Mouse (Mus musculus) limb, embryonic 11.5 days (tissue): Measurements from ENCODE around the gene Ppm1n. TPM values are rescaled to one million over a fixed set of nuclear protein-coding genes. Genes with fewer than 3 reads are reported as not detected.

Experiments
- ATAC-seq: fragments of 200-750 bp; cut with Nextera tagmentation; 2 replicates; pipeline ENCODE4 v1.8.0; 2017; ENCODE audit warnings: low read depth; ENCODE audit not compliant: insufficient number of reproducible peaks, low FRiP score, low TSS enrichment
- DNase-seq: peaks from one replicate; pipeline ENCODE4 v3.0.0-alpha.2; 2015; ENCODE audit warnings: low spot score
- H3K27ac ChIP-seq: fragments of 300-500 bp; sonication (generic); replicated peaks from 2 replicates; pipeline ENCODE4 v1.5.1; 2014; ENCODE audit warnings: low read depth, mild to moderate bottlenecking, low read length
- H3K27me3 ChIP-seq: fragments of 300-500 bp; sonication (generic); 2 replicates; pipeline ENCODE4 v1.6.1; 2014; ENCODE audit warnings: mild to moderate bottlenecking, low read length, mixed read lengths; ENCODE audit not compliant: control insufficient read depth, insufficient read depth
- H3K36me3 ChIP-seq: fragments of 300-500 bp; sonication (generic); 2 replicates; pipeline ENCODE4 v1.6.1; 2014; ENCODE audit warnings: mild to moderate bottlenecking, low read length, moderate library complexity, mixed read lengths; ENCODE audit not compliant: control insufficient read depth, insufficient read depth
- H3K4me1 ChIP-seq: fragments of 300-500 bp; sonication (generic); 2 replicates; pipeline ENCODE4 v1.6.1; 2014; ENCODE audit warnings: low read length, mixed read lengths; ENCODE audit not compliant: control insufficient read depth, insufficient read depth
- H3K4me2 ChIP-seq: fragments of 300-500 bp; sonication (generic); 2 replicates; pipeline ENCODE4 v1.6.1; 2014; ENCODE audit warnings: low read depth, mild to moderate bottlenecking, moderate library complexity; ENCODE audit not compliant: severe bottlenecking
- H3K4me3 ChIP-seq: fragments of 300-500 bp; sonication (generic); 2 replicates; pipeline ENCODE4 v1.5.1; 2014; ENCODE audit warnings: low read depth, low read length
- H3K9ac ChIP-seq: fragments of 300-500 bp; sonication (generic); 2 replicates; pipeline ENCODE4 v1.6.1; 2014; ENCODE audit warnings: mild to moderate bottlenecking, low read length
- H3K9me3 ChIP-seq: fragments of 300-500 bp; sonication (generic); 2 replicates; pipeline ENCODE4 v1.6.1; 2016; ENCODE audit warnings: low read length; ENCODE audit not compliant: control insufficient read depth
- WGBS: fragments of 180-500 bp; shearing (Covaris S2); extraction: QIAGEN DNeasy Blood & Tissue Kit; methylation state at CpG from one replicate; pipeline ENCODE4 v1.1.7; 2014; 5-methylcytosine and 5-hydroxymethylcytosine counted together
- polyA plus RNA-seq: library from polyadenylated mRNA; unstranded; fragments of >200 nt; fragmentation: Nextera tagmentation; extraction: Ambion mirVana; gene quantifications from 2 replicates; pipeline ENCODE4 v1.2.1, GENCODE M21; 2014

The Ppm1n gene
- polyA plus RNA-seq, 1 experiment from 2014 or later, result 0.24 TPM

DNA sequence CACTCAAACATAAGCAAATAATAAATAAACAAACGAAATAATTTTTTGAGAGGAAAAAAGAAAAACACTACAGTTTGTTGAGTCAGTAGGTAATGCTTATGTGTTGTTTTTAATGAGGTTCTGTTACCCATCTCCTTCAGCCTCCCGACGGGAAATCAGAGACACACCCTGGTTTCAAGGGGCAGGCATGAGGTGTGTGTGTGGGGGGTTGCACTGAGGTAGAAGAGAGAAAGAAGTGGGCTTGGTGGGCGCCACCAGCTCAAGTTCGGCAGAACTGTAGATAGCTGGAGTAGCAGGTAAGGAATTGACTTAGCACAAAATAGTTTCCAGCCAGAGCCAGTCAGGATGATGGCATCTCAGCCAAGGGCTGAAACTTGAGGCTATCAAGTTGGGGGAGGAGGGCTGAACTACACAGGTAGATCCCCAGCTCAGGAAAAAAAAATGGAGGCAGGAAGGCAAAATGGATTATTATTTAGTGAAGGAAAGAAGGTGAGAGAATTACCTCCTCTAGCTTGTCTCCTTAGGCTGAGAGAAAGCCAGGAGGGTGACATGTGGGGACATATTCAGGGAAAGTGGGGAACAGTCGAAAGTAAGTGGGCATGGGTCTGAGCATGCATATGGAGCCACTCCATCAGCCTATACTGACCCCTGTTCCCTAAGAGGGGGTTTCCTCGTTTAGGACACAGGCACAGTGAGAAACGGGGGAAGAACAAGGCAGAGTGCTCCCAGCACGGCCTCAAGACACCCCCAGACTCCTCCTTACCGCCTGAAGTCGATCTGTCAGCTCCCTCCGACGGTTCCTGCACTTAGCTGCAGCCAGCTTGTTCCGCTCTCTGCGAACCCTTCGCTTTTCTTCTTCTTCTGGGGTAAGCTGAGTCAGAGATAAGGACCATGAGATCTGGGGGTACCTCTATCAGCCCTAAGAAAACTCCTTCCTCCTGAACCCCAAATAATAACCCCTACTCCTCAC is 26.2 kb upstream of the Ppm1n start:
- Histone ChIP-seq H3K4me3 (no peak overlapping the region), H3K9ac (no peak overlapping the region), H3K27ac (no peak overlapping the region), H3K9me3 (no peaks in the 10 kb centered on the region), H3K36me3 (no peaks in the 10 kb centered on the region), H3K4me2 (no peak overlapping the region), H3K27me3 (peaks cover 62% of the 10 kb centered on the region), H3K4me1 (peaks cover 9% of the 10 kb centered on the region)
- ATAC-seq (no peak), DNase-seq (no peak)
- 52% methylated on average over 16 of the region's 16 CpGs for WGBS

DNA sequence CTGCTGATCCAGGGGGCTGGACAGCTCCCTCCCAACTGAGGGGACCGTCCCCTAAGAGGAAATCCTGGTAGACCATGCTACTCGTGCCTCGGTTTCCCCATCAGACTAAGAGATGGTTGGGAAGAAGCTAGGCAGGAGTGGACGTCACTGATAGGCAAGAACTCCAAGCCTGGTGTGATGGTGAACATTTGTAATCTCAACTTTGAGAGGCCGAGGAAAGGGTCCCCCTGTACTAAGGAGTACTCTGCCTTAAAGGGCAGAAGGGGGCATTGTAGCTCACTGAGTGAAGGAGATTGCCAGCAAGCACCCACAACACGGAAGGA is 25.5 kb upstream of the Ppm1n start:
- peaks cover 9% of the 10 kb centered on the region for H3K4me1 ChIP-seq
- no peaks in the 10 kb centered on the region for H3K36me3 ChIP-seq
- H3K4me2 ChIP-seq, result peak overlapping the region; percentile 39; the same call in 1 of the 2 replicates
- ATAC-seq, result no peak
- H3K27ac ChIP-seq, result no peak overlapping the region
- H3K27me3 ChIP-seq, result peaks cover 62% of the 10 kb centered on the region
- H3K9ac ChIP-seq, result no peak overlapping the region
- WGBS, result 16% methylated on average over 6 of the region's 6 CpGs
- H3K9me3 ChIP-seq, result no peaks in the 10 kb centered on the region
- no peak overlapping the region for H3K4me3 ChIP-seq
- no peak for DNase-seq

GRCm38 (mm10) chr7:19304501-19305412 is 24.9 kb upstream of the Ppm1n start:
- peak overlapping the region; percentile 21 for H3K4me3 ChIP-seq
- WGBS, result 3% methylated on average over 48 of the region's 48 CpGs
- H3K27me3 ChIP-seq, result peaks cover 62% of the 10 kb centered on the region
- H3K9me3 ChIP-seq, result no peaks in the 10 kb centered on the region
- H3K9ac ChIP-seq, result no peak overlapping the region
- no peaks in the 10 kb centered on the region for H3K36me3 ChIP-seq
- H3K27ac ChIP-seq, result no peak overlapping the region
- no peak for ATAC-seq
- H3K4me2 ChIP-seq, result peak overlapping the region; percentile 39
- H3K4me1 ChIP-seq, result peaks cover 9% of the 10 kb centered on the region
- no peak for DNase-seq

DNA sequence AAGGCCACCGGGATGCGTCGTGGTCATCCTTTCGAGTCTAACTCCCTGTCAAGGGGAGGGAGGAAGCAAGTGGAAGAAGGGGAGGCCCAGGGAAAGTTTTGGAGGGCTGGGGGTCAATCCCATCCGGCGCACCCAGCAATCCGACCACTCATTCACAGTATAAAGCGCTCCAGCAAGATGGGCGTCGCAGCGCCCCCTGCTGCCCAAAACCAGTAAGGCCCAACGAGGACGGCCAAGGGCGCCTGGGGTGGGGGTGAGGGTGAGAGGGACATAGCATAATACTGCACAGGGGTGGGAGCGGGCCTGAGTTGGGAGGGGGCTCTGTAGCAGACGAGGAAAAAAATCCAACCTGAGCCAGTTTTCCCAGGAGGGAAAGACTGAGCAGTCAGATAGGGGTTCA is 23.9 kb upstream of the Ppm1n start:
- no peak overlapping the region for H3K9ac ChIP-seq
- DNase-seq (peak; percentile 91), ATAC-seq (no peak)
- H3K4me2 ChIP-seq, result peak overlapping the region; percentile 10
- H3K27ac ChIP-seq, result no peak overlapping the region
- 0% methylated on average over 16 of the region's 16 CpGs for WGBS
- no peaks in the 10 kb centered on the region for H3K36me3 ChIP-seq
- no peaks in the 10 kb centered on the region for H3K9me3 ChIP-seq
- no peak overlapping the region for H3K4me3 ChIP-seq
- peaks cover 62% of the 10 kb centered on the region for H3K27me3 ChIP-seq
- H3K4me1 ChIP-seq, result peaks cover 4% of the 10 kb centered on the region; the same call in 1 of the 2 replicates

GRCm38 (mm10) chr7:19303046-19303305 is 23.1 kb upstream of the Ppm1n start:
- no peak for DNase-seq
- peaks cover 62% of the 10 kb centered on the region for H3K27me3 ChIP-seq

GRCm38 (mm10) chr7:19302264-19303045 is 22.6 kb upstream of the Ppm1n start:
- no peak overlapping the region for H3K9ac ChIP-seq
- whole genome bisulfite sequencing, result 49% methylated on average over 13 of the region's 13 CpGs
- DNase-seq (no peak), ATAC-seq (no peak)
- no peak overlapping the region for H3K4me3 ChIP-seq
- no peaks in the 10 kb centered on the region for H3K4me1 ChIP-seq
- H3K4me2 ChIP-seq, result no peak overlapping the region
- H3K9me3 ChIP-seq, result no peaks in the 10 kb centered on the region
- H3K36me3 ChIP-seq, result no peaks in the 10 kb centered on the region
- no peak overlapping the region for H3K27ac ChIP-seq
- H3K27me3 ChIP-seq, result peaks cover 58% of the 10 kb centered on the region

More at GRCm38 (mm10) chr7:19303046-19303305, 23.1 kb upstream of the Ppm1n start:
- no peak for ATAC-seq
- 73% methylated on average over 12 of the region's 12 CpGs for WGBS
- Histone ChIP-seq H3K27ac (no peak overlapping the region), H3K9ac (no peak overlapping the region), H3K4me2 (no peak overlapping the region), H3K4me3 (no peak overlapping the region), H3K4me1 (peaks cover 4% of the 10 kb centered on the region; the same call in 1 of the 2 replicates), H3K36me3 (no peaks in the 10 kb centered on the region), H3K9me3 (no peaks in the 10 kb centered on the region)

GRCm38 (mm10) chr7:19301461-19302263 is 21.8 kb upstream of the Ppm1n start:
- Histone ChIP-seq H3K9me3 (no peaks in the 10 kb centered on the region), H3K4me2 (peak overlapping the region; percentile 21; the same call in 1 of the 2 replicates), H3K27ac (no peak overlapping the region), H3K27me3 (peaks cover 52% of the 10 kb centered on the region), H3K9ac (no peak overlapping the region), H3K4me1 (no peaks in the 10 kb centered on the region), H3K4me3 (peak overlapping the region; percentile 28; the same call in 1 of the 2 replicates), H3K36me3 (no peaks in the 10 kb centered on the region)
- ATAC-seq (no peak), DNase-seq (no peak)
- 11% methylated on average over 16 of the region's 16 CpGs for WGBS
